ENCODE assay signal across 18 mouse cellular contexts in the genomic region with DNA sequence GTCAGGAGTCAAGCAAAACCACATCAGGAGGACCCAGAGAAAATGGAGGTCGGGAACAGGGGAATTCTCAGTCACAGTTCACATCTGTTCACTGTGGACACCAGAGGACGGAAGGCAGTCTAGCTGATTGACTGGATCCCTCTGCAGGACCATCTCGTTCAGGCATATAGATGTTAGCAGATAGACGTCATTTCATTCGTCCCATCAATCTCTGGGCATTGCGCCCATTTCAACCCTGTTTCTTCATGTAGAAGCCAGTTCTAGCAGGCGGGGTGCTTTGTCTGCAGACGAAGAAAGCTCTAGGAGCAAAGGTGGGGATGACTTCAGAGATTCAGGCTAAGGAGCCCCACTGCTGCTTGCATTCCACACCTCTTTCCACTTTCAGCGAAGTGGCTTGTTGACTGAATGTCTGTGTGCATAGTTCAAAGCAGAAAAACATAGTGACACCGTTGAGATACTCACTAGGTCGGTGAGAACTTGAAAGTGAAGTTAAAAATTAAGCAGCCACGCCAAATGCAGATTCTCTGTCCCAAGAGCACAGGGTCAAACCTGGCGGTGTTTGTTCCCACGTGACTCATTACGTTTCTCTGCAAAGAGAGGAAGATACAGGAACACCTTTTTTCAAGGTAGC. TPM values are rescaled to one million over a fixed set of nuclear protein-coding genes. Genes with fewer than 3 reads are reported as not detected.
A peak's percentile ranks its signal among the peaks of the same experiment; 100 is the strongest.
DNase-seq lines count a peak whose midpoint lies in the region; ATAC-seq and TF ChIP-seq lines count a peak whose summit lies in the region.
"Had no signal": no experiment of that assay in that cellular context is flagged by ENCODE, and none has a peak within 500 bp of the region (broad histone marks: within the 10 kb centered on the region; RNA-seq: fewer than 3 reads in every experiment).

A gene (plus strand): TSS at position 572 of the 631 bp plus-strand sequence.

- no peak for TF ChIP-seq EP300 in liver, embryonic 14.5 days (IDR thresholded peaks at IDR 0.05; ENCODE audit: low read depth)

- peak; percentile 40; the same call in 1 of the 2 replicates for ATAC-seq in intestine, embryonic 16.5 days
- no peak; the same call in 1 of the 2 replicates for ATAC-seq in intestine, embryonic 15.5 days
- ATAC-seq in liver, embryonic 14.5 days (ENCODE audit: insufficient read depth), result no peak
- ATAC-seq: inflammation-experienced regulatory T-cells, adult 6 months had no signal

- DNase-seq in liver, embryonic 14.5 days (ENCODE audit: low read depth in 3 of 3, low spot score in 3 of 3), result peak in 2 of 3 experiments; percentile 24 to 27
- no peak for DNase-seq in liver
- DNase-seq in kidney, postnatal 10 days, result peak; percentile 14
- peak; percentile 12 for DNase-seq in lung, postnatal 36 days
- DNase-seq in urinary bladder, postnatal 10 days (ENCODE audit: low spot score), result no peak
- no peak for DNase-seq in cerebellum, adult 9-11 months
- DNase-seq: embryo, embryonic 11 days; gastrocnemius, postnatal 10 days; right cerebral cortex, postnatal 25 days had no signal

- H3K9me3 ChIP-seq in intestine, embryonic 16.5 days (ENCODE audit: control insufficient read depth, low read length), result no peaks in the 10 kb centered on the region
- H3K9me3 ChIP-seq in intestine, embryonic 15.5 days, result no peaks in the 10 kb centered on the region
- H3K9me3 ChIP-seq in liver, embryonic 14.5 days (ENCODE audit: control insufficient read depth, low read length), result no peaks in the 10 kb centered on the region
- H3K9me3 ChIP-seq: embryonic facial prominence, embryonic 15.5 days; lung, embryonic 15.5 days; neural tube, embryonic 12.5 days had no signal

- no peak within 1 kb of the TSS for H3K27ac ChIP-seq in intestine, embryonic 16.5 days (ENCODE audit: low read length)
- H3K27ac ChIP-seq in intestine, embryonic 15.5 days, result no peak within 1 kb of the TSS
- no peak within 1 kb of the TSS for H3K27ac ChIP-seq in liver, embryonic 14.5 days
- H3K27ac ChIP-seq: embryonic facial prominence, embryonic 15.5 days; lung, embryonic 15.5 days; neural tube, embryonic 12.5 days had no signal

- H3K4me3 ChIP-seq in intestine, embryonic 16.5 days (ENCODE audit: low read length), result no peak within 1 kb of the TSS
- H3K4me3 ChIP-seq in intestine, embryonic 15.5 days (replicated peaks), result no peak within 1 kb of the TSS
- 0 out of 4 replicates have a peak within 1 kb of the TSS, but pooled peaks of 1 of the 2 experiments have one; percentile 14 for H3K4me3 ChIP-seq in liver, embryonic 14.5 days (ENCODE audit: insufficient read depth in 1 of 2, low read depth in 2 of 2, low read length in 2 of 2)
- H3K4me3 ChIP-seq: embryonic facial prominence, embryonic 15.5 days; lung, embryonic 15.5 days; neural tube, embryonic 12.5 days had no signal

- WGBS in intestine, embryonic 16.5 days, result 68% methylated on average over 15 of the region's 15 CpGs
- 69% methylated on average over 15 of the region's 15 CpGs for WGBS in intestine, embryonic 15.5 days
- WGBS in liver, embryonic 14.5 days (ENCODE audit: insufficient replicate concordance), result 61% methylated on average over 15 of the region's 15 CpGs

- H3K4me2 ChIP-seq in intestine, embryonic 16.5 days (ENCODE audit: low read depth, low read length), result peak within 1 kb of the TSS; percentile 16; the same call in 1 of the 2 replicates
- H3K4me2 ChIP-seq in intestine, embryonic 15.5 days (replicated peaks), result no peak within 1 kb of the TSS
- no peak within 1 kb of the TSS for H3K4me2 ChIP-seq in liver, embryonic 14.5 days (ENCODE audit: low read depth)
- H3K4me2 ChIP-seq: embryonic facial prominence, embryonic 15.5 days; lung, embryonic 15.5 days; neural tube, embryonic 12.5 days had no signal

- TF ChIP-seq CTCF in liver, embryonic 14.5 days (IDR thresholded peaks at IDR 0.05; ENCODE audit: low read depth), result no peak

- no peaks in the 10 kb centered on the region for H3K36me3 ChIP-seq in intestine, embryonic 16.5 days (ENCODE audit: control insufficient read depth, insufficient read depth, low read length)
- no peaks in the 10 kb centered on the region for H3K36me3 ChIP-seq in intestine, embryonic 15.5 days
- no peaks in the 10 kb centered on the region for H3K36me3 ChIP-seq in liver, embryonic 14.5 days (replicated peaks; ENCODE audit: control insufficient read depth, insufficient read depth, low read depth)
- H3K36me3 ChIP-seq: embryonic facial prominence, embryonic 15.5 days; lung, embryonic 15.5 days; neural tube, embryonic 12.5 days had no signal

- H3K4me1 ChIP-seq in intestine, embryonic 16.5 days (ENCODE audit: control insufficient read depth, insufficient read depth, low read length), result no peaks in the 10 kb centered on the region
- H3K4me1 ChIP-seq in intestine, embryonic 15.5 days (replicated peaks), result no peaks in the 10 kb centered on the region
- H3K4me1 ChIP-seq in liver, embryonic 14.5 days (replicated peaks; ENCODE audit: control insufficient read depth in 2 of 2, insufficient read depth in 2 of 2, low read length in 1 of 2), result peaks cover 0 to 9% of the 10 kb centered on the region in 2 experiments; a peak in 2 of 4 replicates
- H3K4me1 ChIP-seq: embryonic facial prominence, embryonic 15.5 days; lung, embryonic 15.5 days; neural tube, embryonic 12.5 days had no signal

- H3K27me3 ChIP-seq in intestine, embryonic 16.5 days (replicated peaks; ENCODE audit: control insufficient read depth, insufficient read depth, low read length), result no peaks in the 10 kb centered on the region
- no peaks in the 10 kb centered on the region for H3K27me3 ChIP-seq in intestine, embryonic 15.5 days (replicated peaks)
- H3K27me3 ChIP-seq in liver, embryonic 14.5 days (ENCODE audit: control insufficient read depth, insufficient read depth, low read length), result no peaks in the 10 kb centered on the region
- H3K27me3 ChIP-seq: embryonic facial prominence, embryonic 15.5 days; lung, embryonic 15.5 days; neural tube, embryonic 12.5 days had no signal

- H3K9ac ChIP-seq in intestine, embryonic 16.5 days (ENCODE audit: low read depth, low read length), result no peak within 1 kb of the TSS
- no peak within 1 kb of the TSS for H3K9ac ChIP-seq in intestine, embryonic 15.5 days
- H3K9ac ChIP-seq in liver, embryonic 14.5 days (replicated peaks), result no peak within 1 kb of the TSS
- H3K9ac ChIP-seq: embryonic facial prominence, embryonic 15.5 days; lung, embryonic 15.5 days; neural tube, embryonic 12.5 days had no signal

RNA-seq across cellular contexts. Expression of the gene that starts here (rescaled TPM):
- 0.11 TPM in 1 of 2 replicates, not detected in the other for polyA plus RNA-seq in intestine, embryonic 16.5 days (2015; fragmentation: Nextera tagmentation; extraction: Ambion mirVana)
- 0.10 TPM in 1 of 2 replicates, not detected in the other for polyA plus RNA-seq in intestine, embryonic 15.5 days (2015; fragmentation: Nextera tagmentation; extraction: Ambion mirVana)
- polyA plus RNA-seq in liver, embryonic 14.5 days (2012; rRNA removed), result 1.00 and 1.1 TPM in 2 replicates
- polyA plus RNA-seq in liver, embryonic 14.5 days (2014; fragmentation: Nextera tagmentation; extraction: Ambion mirVana), result 0.77 and 1.3 TPM in 2 replicates
- polyA plus RNA-seq: embryonic facial prominence, embryonic 15.5 days; forebrain, embryonic 11.5 days; heart, postnatal 0 days; hindbrain, embryonic 11.5 days; inflammation-experienced regulatory T-cells, adult 6 months; lung, embryonic 15.5 days; neural tube, embryonic 12.5 days had no signal

Comparison
In these comparisons a context has a peak if more than half of its experiments do, and no peak if none do; other contexts are left out.
1. DNase-seq: peak in liver, embryonic 14.5 days (2 of 3), kidney, postnatal 10 days (single experiment) and lung, postnatal 36 days (single experiment); none in liver (single experiment), urinary bladder, postnatal 10 days (single experiment) and cerebellum, adult 9-11 months (single experiment).
2. Peak in ATAC-seq and H3K4me2 ChIP-seq in intestine, embryonic 16.5 days; RNA of the gene not detected or under 1 TPM.